Mouse (Mus musculus): ENCODE results near the gene Ppil1. TPM values are rescaled to one million over a fixed set of nuclear protein-coding genes. Genes with fewer than 3 reads are reported as not detected.

Gene Ppil1
- polyA plus RNA-seq, 1 experiment: 66.6 TPM

- TF ChIP-seq CTCF (IDR thresholded peaks at IDR 0.05; ENCODE audit: borderline replicate concordance, extremely low read depth, insufficient read depth, insufficient read length) (peak; percentile 16; the same call in 1 of the 2 replicates), POLR2A (IDR thresholded peaks at IDR 0.05; ENCODE audit: borderline replicate concordance, extremely low read depth, insufficient read depth, insufficient read length, poor library complexity, severe bottlenecking) (no peak)
- DNase-seq (ENCODE audit: low read depth): no peak
These were observed 14.5 kb downstream of the Ppil1 start for GRCm38 (mm10) chr17:29249512-29249911.

- no peak for TF ChIP-seq POLR2A (IDR thresholded peaks at IDR 0.05; ENCODE audit: borderline replicate concordance, extremely low read depth, insufficient read depth, insufficient read length, poor library complexity, severe bottlenecking)
- TF ChIP-seq CTCF (IDR thresholded peaks at IDR 0.05; ENCODE audit: borderline replicate concordance, extremely low read depth, insufficient read depth, insufficient read length): no peak
- DNase-seq (ENCODE audit: low read depth): no peak
These were observed 16.1 kb downstream of the Ppil1 start for GRCm38 (mm10) chr17:29247881-29248280.

- peak; percentile 95 for DNase-seq (ENCODE audit: low read depth)
- TF ChIP-seq POLR2A (IDR thresholded peaks at IDR 0.05; ENCODE audit: borderline replicate concordance, extremely low read depth, insufficient read depth, insufficient read length, poor library complexity, severe bottlenecking): no peak
- peak; percentile 81; the same call in 1 of the 2 replicates for TF ChIP-seq CTCF (IDR thresholded peaks at IDR 0.05; ENCODE audit: borderline replicate concordance, extremely low read depth, insufficient read depth, insufficient read length)
These were observed 17.4 kb downstream of the Ppil1 start for GRCm38 (mm10) chr17:29246602-29247001.

GRCm38 (mm10) chr17:29245725-29246124 lies 18.3 kb downstream of the Ppil1 start:
- TF ChIP-seq CTCF (IDR thresholded peaks at IDR 0.05; ENCODE audit: borderline replicate concordance, extremely low read depth, insufficient read depth, insufficient read length) (no peak), POLR2A (IDR thresholded peaks at IDR 0.05; ENCODE audit: borderline replicate concordance, extremely low read depth, insufficient read depth, insufficient read length, poor library complexity, severe bottlenecking) (no peak)
- DNase-seq (ENCODE audit: low read depth): peak; percentile 57

DNA sequence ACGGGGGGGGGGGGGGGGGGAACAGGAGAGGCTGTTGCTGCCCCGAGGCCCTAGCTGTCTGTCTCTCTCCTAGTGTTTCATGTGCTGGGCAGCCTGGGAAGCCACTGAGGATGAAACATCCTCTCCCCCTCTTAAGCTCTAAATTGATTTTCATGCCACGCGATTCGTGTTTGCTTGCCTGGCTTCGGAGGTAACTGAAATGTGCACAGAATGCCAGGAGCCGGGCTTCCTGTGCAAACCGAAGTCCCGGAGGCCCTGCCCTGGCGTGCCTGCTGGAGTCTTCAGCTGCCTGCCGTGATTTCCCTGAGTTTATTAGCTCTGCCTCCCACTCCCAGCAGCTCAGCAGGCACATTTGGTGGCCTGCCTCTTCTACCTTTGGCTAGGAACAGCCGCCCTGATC lies 19.1 kb downstream of the Ppil1 start:
- peak; percentile 70 for DNase-seq (ENCODE audit: low read depth)
- TF ChIP-seq CTCF (IDR thresholded peaks at IDR 0.05; ENCODE audit: borderline replicate concordance, extremely low read depth, insufficient read depth, insufficient read length) (no peak), POLR2A (IDR thresholded peaks at IDR 0.05; ENCODE audit: borderline replicate concordance, extremely low read depth, insufficient read depth, insufficient read length, poor library complexity, severe bottlenecking) (no peak)

- DNase-seq (ENCODE audit: low read depth): no peak
- TF ChIP-seq CTCF (IDR thresholded peaks at IDR 0.05; ENCODE audit: borderline replicate concordance, extremely low read depth, insufficient read depth, insufficient read length): no peak
- TF ChIP-seq POLR2A (IDR thresholded peaks at IDR 0.05; ENCODE audit: borderline replicate concordance, extremely low read depth, insufficient read depth, insufficient read length, poor library complexity, severe bottlenecking): no peak
These were observed 25.5 kb downstream of the Ppil1 start for GRCm38 (mm10) chr17:29238421-29238945.

DNA sequence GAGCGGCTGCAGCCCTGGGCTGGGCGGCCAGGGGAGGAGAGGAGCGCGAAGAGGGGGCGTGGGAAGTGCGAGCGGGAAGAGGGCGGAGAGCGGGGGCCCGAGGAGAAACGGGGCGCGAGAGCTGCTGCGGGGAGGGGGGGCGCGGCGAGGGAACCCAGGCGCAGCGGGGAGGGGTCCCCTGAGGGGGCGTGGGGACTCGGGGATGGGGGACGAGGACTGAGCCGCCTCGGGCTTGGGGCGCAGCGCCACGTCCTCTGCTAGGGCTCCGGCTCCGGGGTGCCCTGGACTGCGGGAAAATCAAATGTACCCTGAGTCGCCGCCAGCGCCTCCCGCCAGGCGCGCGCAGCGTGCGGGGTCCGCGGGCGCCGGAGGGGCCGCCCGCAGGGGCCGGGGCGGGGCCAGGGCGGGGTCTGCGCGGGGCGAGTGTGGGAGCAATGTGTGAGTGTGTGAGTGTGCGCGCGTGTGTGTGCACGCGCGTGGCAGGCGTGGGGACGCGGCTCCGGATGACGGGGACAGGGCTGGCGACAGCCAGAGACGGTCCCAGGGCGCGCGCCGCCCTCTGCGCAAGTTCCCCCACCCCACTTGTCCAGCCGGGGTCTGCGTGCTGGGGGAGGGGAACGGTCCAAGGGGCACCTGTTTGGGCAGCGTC lies 26.1 kb downstream of the Ppil1 start, which contains the start of gene Cpne5:
Gene Cpne5 (minus strand): TSS at position 396 of the 649 bp plus-strand sequence.
- no peak for DNase-seq (ENCODE audit: low read depth)
- TF ChIP-seq CTCF (IDR thresholded peaks at IDR 0.05; ENCODE audit: borderline replicate concordance, extremely low read depth, insufficient read depth, insufficient read length): no peak
- no peak for TF ChIP-seq POLR2A (IDR thresholded peaks at IDR 0.05; ENCODE audit: borderline replicate concordance, extremely low read depth, insufficient read depth, insufficient read length, poor library complexity, severe bottlenecking)

DNA sequence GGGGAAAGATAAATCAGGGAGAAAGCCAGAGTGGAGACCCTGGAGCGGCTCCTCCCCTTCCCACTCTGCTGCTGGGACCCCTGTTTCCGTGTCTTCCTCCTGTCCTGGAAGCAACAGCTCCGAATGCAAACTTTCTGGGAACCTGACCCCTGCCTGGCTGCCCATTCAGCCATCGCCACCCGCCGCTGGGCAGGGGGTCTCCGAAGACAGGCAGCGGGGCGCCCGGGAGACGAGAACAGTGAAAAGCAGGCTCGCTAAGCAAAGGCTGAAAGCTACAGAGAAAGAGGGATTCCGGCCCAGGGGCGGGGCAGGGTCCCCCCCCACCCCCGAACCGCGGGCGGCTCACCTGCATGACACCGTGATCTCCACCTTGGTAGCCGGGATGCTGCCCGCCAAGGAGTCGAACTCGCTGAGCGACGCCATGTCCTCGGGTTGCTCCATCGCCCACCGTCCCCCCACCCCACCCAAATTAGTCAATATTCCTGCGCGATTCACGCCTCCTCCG lies 26.7 kb downstream of the Ppil1 start:
- no peak for TF ChIP-seq POLR2A (IDR thresholded peaks at IDR 0.05; ENCODE audit: borderline replicate concordance, extremely low read depth, insufficient read depth, insufficient read length, poor library complexity, severe bottlenecking)
- TF ChIP-seq CTCF (IDR thresholded peaks at IDR 0.05; ENCODE audit: borderline replicate concordance, extremely low read depth, insufficient read depth, insufficient read length): no peak
- DNase-seq (ENCODE audit: low read depth): no peak

DNA sequence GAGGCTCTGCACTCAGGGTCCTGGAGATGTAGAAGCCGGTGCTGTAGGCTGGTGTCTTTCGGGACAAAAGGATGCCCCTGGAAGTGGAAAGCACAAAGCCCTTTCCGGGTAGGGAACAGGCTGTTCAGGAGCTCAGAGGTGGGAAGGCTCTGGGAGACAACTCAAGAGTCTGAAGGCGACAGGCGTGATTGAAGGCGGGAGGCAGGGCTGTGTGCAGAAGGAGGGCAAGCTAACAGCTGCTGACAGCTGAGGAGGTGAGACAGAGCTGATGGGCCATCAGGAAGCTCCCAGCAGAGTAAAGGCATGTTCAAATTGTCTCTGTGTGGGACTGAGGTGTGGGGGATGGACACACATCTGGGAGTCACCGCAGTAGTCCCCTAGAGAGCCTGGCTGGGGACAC lies 27.9 kb downstream of the Ppil1 start:
- DNase-seq (ENCODE audit: low read depth): no peak
- TF ChIP-seq POLR2A (IDR thresholded peaks at IDR 0.05; ENCODE audit: borderline replicate concordance, extremely low read depth, insufficient read depth, insufficient read length, poor library complexity, severe bottlenecking): no peak
- no peak for TF ChIP-seq CTCF (IDR thresholded peaks at IDR 0.05; ENCODE audit: borderline replicate concordance, extremely low read depth, insufficient read depth, insufficient read length)

GRCm38 (mm10) chr17:29231109-29231508 lies 32.9 kb downstream of the Ppil1 start:
- DNase-seq (ENCODE audit: low read depth): no peak
- no peak for TF ChIP-seq POLR2A (IDR thresholded peaks at IDR 0.05; ENCODE audit: borderline replicate concordance, extremely low read depth, insufficient read depth, insufficient read length, poor library complexity, severe bottlenecking)
- no peak for TF ChIP-seq CTCF (IDR thresholded peaks at IDR 0.05; ENCODE audit: borderline replicate concordance, extremely low read depth, insufficient read depth, insufficient read length)

DNA sequence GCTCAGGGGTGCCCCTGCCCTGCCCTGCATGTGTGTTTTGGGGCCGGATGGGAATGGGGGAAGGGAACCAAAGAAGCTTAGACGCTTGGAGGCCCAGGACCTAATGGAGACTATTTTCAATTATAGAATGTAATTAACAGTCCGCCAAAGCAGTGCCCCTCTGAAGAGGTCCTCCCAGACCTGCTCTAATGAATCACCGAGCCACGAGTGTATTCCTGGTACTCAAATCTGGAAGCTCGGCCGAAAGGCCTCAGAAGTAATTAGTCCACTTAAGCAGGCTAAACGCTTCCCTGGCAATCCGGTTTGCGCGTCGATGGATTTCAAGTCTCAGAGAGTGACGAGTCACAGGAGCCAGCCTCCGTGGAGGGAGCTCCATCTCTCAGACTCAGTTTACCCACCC lies 43.4 kb downstream of the Ppil1 start:
- no peak for TF ChIP-seq CTCF (IDR thresholded peaks at IDR 0.05; ENCODE audit: borderline replicate concordance, extremely low read depth, insufficient read depth, insufficient read length)
- TF ChIP-seq POLR2A (IDR thresholded peaks at IDR 0.05; ENCODE audit: borderline replicate concordance, extremely low read depth, insufficient read depth, insufficient read length, poor library complexity, severe bottlenecking): no peak
- peak; percentile 67 for DNase-seq (ENCODE audit: low read depth)

DNA sequence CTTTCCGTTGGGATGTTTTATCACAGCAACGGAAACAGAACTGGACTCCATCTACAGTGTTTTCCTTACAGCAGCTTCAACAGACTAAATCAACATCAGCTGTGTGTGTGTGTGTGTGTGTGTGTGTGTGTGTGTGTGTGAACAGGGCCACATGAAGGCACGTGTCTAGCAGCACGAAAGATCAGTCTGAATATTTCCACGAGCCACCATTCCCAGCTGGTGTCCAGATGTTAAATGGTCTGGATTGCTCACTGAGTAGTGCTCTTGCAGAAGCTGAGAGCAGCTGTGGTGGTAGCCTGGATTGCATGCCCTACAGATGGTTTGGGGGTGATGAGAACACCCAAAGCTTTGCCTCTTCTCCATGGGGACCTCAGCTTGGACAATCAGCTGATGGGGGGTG lies 46.0 kb downstream of the Ppil1 start:
- TF ChIP-seq POLR2A (IDR thresholded peaks at IDR 0.05; ENCODE audit: borderline replicate concordance, extremely low read depth, insufficient read depth, insufficient read length, poor library complexity, severe bottlenecking): no peak
- DNase-seq (ENCODE audit: low read depth): no peak
